In genomic region chr4:131897109-131897508, GRCm38 (mm10) we compare ENCODE assay signal across 12 mouse cellular contexts.
"Had no signal": no experiment of that assay in that cellular context is flagged by ENCODE, and none has a peak within 500 bp of the region (broad histone marks: within the 10 kb centered on the region; RNA-seq: fewer than 3 reads in every experiment).

No protein-coding gene starts in this region.

- H3K4me3 ChIP-seq: limb, embryonic 13.5 days; megakaryocyte, embryonic 14.5 days; midbrain, embryonic 15.5 days; neural tube, embryonic 12.5 days; stomach, embryonic 15.5 days had no signal

- H3K4me1 ChIP-seq: limb, embryonic 13.5 days; midbrain, embryonic 15.5 days; neural tube, embryonic 12.5 days; stomach, embryonic 15.5 days had no signal

- ATAC-seq: midbrain, embryonic 15.5 days had no signal

- DNase-seq: left cerebral cortex, postnatal 4 days; right cerebral cortex, postnatal 4 days; thymus, adult 18-20 months; thymus, postnatal 14 days had no signal

- H3K27me3 ChIP-seq: limb, embryonic 13.5 days; megakaryocyte, embryonic 14.5 days; midbrain, embryonic 15.5 days; neural tube, embryonic 12.5 days; stomach, embryonic 15.5 days had no signal

- H3K27ac ChIP-seq: hindbrain, embryonic 14.5 days; limb, embryonic 13.5 days; liver, embryonic 14.5 days; midbrain, embryonic 15.5 days; neural tube, embryonic 12.5 days; stomach, embryonic 15.5 days had no signal

- H3K4me2 ChIP-seq: hindbrain, embryonic 14.5 days; limb, embryonic 13.5 days; midbrain, embryonic 11.5 days; midbrain, embryonic 15.5 days; neural tube, embryonic 12.5 days; stomach, embryonic 15.5 days had no signal

- H3K9ac ChIP-seq: hindbrain, embryonic 14.5 days; limb, embryonic 13.5 days; liver, embryonic 14.5 days; midbrain, embryonic 15.5 days; neural tube, embryonic 12.5 days; stomach, embryonic 15.5 days had no signal

- H3K9me3 ChIP-seq: megakaryocyte, embryonic 14.5 days; midbrain, embryonic 15.5 days; neural tube, embryonic 12.5 days; stomach, embryonic 15.5 days had no signal
